Mouse (Mus musculus) cerebellum, adult 11 months (tissue): ENCODE measurements around the gene Dnmt3a.

ENCODE experiments used
- DNase-seq: peaks from one replicate; pipeline ENCODE4 v3.0.0; 2022

The Dnmt3a gene

DNA sequence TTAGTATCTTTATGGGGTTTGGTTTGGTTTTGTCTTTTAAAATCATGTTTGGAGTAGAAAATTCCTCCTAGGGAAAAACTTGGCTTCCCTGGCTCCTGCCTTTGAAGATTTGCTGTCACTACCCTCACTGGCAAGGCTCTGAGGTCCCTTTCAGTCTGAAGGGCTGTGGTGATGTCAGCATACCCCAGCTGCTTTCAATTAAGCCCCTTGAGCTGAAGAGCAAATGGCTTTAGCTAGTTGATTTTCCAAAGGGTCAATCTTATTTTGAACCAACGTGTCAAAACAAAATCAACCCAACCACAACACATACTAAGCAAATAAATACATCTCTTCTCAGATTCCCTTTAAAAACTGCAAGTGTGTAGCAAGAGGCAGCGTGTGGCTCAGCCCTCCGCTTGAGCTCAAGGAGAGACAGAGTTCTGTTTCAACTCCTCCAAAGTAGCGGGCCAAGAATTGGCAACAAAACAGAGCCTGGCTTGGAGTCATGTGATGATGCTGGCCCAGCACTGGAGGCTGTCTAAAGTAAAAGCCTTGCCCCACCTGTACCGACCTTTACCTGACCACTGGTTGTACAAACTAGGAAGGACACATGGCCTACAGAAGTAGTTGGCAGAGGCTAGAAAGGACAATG is 17.3 kb upstream of the Dnmt3a start:
- DNase-seq: no peak

- no peak for DNase-seq
Measured at GRCm38 (mm10) chr12:3789626-3790185, 16.1 kb upstream of the Dnmt3a start.

DNA sequence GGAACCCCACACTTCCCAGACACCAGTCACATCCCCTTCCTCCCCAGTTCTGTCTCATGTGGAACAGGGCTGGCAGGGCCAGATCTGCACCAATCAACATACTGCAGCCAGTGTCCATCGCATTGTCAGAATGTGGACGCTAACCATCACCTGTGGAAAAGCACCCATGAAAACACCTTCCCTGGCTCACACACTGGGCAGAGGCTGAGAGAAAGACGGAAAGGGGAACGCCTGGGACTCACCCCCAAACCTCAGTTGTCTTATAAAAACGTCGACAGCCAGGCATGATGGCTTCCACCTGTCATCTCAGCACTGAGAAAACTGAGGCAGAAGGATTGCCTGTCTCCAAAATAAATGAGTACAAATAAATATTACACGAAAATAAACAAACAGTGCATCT is 14.6 kb upstream of the Dnmt3a start:
- DNase-seq: no peak

DNA sequence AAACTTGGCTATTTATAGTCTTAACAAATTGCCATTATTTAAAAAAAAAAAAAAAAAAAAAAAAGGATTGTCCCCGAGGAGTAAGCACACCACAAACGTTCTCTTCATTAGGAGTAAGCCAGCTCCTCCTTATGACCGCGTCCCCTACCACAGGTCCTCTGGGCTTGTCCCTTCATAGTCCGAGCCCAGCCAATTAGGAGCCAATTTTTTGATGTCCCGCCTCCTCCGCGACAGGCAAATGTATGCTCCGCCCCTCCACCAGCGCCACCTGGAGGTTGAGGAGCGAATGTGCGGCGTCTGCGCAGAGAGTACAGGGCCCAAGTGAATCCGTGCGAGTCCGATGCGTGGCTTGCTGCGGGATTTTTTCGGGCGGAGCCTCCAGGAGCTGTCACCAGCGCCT is 14.1 kb upstream of the Dnmt3a start:
- peak; percentile 97 for DNase-seq

DNA sequence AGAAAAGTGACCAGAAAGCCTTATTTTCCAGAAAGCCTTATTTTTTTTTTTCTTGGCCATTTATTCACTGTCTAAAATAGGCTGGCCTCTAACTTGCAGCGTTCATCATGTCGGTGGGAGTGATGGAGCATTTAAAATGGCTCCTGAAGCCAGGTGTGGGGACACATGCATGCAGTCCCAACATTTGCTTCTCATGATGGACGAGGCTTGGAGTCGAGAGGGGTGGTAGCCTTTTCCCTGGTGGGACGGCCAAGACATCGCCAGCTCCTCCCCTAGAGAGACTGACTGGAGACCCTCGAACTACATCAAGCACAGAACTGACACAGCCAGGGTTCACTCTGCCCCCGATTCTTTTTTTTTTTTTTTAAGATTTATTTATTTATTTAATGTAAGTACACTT is 13.6 kb upstream of the Dnmt3a start:
- DNase-seq: no peak

- DNase-seq: no peak
Measured at GRCm38 (mm10) chr12:3795569-3795968, 10.2 kb upstream of the Dnmt3a start.

DNA sequence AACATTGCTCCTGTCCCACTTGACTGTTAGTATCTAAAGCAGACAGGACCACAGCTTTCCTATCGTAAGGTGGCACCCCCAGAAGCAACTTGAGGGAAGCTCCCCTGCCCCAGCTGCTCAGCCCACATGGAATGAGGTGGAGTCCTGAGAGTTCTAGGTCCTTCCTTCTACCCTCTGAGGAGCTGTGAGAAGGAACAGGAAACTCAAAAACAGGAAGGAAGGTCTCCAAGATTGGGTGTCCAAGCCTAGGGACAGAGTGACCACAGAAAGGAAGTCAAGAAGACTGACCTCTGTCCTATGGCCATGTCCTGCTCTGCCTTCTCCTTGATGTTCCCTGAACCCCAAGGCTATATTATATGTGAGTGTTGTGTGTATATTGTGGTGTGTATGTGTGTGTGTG is 6.3 kb upstream of the Dnmt3a start:
- DNase-seq: no peak

DNA sequence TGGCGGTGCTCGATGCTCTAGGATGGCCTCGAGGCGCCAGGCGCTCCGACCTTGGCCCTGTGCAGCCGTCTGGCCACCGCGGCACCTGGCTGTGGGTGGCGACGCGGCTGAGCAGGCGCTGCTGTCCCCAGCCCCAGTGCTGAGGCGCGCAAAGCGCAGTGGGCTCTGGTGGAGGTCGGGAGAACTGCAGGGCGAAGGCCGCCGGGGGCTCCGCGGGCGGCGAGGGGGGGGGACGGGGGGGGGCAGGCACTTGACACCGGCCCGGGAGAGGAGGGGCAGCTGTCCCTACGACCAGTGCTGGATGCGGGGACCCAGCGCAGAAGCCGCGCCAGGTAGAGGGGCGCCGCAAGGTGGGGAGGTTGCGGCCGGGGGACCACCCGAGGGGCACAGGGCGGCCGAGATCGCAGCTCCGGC is 471 bp downstream of the Dnmt3a start:
- DNase-seq: peak; percentile 75

DNA sequence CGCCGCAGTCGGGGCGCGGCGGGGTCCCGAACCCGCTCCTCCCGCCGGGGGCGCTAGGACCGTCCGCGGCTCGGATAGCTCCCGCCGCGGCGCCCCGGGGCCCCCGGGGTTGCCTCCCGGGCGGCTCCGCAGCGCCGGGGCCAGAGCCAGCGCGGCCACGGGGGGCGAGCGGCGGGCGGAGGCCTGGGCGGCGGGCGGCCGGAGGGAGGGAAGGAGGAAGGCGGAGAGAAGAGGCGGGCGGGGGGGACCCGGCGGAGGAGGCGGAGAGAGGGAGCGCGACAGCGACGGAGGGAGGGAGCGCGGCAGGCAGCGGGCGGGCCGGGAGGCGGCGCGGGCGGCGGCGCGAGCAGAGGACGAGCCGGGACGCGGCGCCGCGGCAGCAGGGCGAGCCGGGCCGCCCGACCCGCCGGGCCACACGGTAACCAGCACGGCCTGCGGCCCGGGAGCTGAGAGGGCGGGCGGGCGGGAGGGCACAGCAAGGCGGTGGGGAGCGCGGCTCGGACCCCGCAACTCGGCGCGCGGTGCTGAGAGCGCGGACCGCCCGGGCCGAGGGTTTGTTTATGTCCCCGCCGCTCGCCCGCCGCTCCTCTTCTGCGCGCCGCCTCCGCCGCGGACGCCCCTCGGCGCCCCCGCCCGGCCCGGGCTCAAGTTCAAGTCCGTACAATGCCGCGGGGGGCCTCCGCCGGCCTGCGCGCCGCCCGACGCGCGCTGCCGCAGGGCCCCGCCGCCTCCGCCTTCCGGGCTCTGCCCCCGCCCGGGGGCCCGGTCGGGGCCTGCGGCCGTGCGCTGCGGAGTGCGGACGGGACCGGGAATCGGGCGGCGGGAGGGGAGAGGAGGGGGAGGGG is 1.1 kb downstream of the Dnmt3a start:
- peak; percentile 80 for DNase-seq

- DNase-seq: peak; percentile 69
Measured at GRCm38 (mm10) chr12:3807548-3808395, 2.0 kb downstream of the Dnmt3a start.

- no peak for DNase-seq
Measured at GRCm38 (mm10) chr12:3808396-3808981, 2.7 kb downstream of the Dnmt3a start.

DNA sequence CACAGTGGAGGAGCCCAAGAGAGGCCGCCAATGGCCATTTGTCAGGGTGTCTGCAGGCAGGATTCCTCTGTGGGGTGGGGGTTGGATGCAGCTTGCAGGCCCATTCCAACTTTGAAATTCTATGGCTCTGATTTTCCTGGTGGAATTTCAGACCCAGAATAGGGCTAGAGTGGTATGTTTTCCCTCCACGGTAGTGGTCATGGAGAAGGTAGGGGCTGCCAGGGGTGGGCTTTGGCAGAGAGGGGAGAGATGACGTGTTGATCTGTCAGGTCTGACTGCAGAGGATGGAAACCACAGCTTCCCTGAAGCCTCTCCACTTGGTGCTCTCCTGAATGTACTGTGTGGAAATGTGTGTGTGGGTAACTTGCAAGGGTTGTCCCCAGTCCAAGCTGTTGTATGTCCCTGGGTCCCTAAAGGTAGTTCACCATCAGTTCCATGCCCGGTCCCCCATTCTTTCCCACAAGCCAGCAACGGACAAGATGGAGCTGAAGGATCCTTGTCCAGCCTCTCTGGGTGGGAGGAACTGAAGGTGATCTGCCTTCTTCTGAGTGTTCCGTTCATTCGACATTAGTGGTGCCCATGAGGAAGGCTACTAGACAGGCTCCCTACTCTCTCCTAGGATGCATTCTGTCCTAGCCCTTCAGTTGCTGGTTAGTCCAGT is 3.8 kb downstream of the Dnmt3a start:
- DNase-seq: no peak

- DNase-seq: no peak
Measured at GRCm38 (mm10) chr12:3810455-3810854, 4.6 kb downstream of the Dnmt3a start.

DNA sequence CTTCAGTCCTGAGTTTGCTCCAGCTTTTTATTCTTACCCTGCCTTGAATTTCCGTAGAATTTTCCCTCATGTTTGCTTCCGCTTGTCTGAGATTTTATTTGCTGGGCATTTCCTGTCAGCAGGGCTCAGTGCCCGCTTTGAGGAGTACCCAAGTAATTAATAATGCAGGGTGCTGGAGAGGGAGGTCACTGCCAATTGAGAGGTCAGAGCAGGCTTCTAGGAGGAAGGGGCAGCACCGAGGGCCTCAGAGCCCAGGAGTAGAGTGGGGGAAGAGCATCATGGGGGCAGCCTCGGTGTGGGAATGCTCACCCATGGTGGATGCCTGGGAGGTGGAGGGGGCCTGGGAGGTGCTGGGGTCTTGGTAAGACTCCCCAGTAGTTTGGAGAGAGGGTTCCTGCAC is 5.8 kb downstream of the Dnmt3a start:
- DNase-seq: no peak

DNA sequence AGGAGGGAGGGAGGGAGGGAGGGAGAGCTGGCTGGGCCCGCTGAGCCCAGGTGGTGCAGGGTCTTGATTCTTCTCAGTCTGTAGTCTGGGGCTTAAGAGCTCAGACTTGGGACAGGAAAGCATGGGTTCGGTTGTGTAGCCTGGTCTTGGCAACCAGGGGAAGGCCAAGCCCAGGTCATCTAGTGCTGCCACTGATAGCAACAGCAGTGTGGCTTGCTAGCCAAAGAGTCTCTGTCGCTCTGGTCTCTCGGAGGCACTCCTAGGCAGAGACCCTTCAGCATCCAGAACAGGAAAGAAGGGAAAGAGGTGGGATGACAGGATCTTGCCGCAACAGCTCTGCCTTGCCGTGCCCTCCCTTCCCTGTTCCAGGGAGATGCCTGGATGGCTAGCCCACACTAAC is 6.4 kb downstream of the Dnmt3a start:
- no peak for DNase-seq

DNA sequence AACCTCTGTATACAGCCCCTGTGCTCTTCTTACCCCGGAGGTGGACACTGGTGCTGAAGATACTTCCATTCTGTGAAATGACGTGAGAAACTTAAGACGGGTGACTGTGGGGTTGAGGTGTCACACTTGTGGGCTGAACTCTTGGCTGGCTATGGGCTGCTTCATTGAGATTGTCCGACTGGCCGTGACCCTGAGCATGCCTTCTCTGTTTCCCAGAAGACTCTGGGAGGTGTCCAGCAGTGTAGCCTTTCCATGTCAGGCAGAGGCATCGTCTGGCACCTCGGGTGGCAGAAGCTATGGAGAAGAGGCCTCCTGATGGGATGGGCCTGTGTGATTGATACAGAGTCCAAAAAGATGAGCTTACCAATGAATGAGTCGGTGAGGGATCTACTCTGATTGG is 7.3 kb downstream of the Dnmt3a start:
- no peak for DNase-seq

GRCm38 (mm10) chr12:3815386-3815785 is 9.6 kb downstream of the Dnmt3a start:
- DNase-seq: no peak

DNA sequence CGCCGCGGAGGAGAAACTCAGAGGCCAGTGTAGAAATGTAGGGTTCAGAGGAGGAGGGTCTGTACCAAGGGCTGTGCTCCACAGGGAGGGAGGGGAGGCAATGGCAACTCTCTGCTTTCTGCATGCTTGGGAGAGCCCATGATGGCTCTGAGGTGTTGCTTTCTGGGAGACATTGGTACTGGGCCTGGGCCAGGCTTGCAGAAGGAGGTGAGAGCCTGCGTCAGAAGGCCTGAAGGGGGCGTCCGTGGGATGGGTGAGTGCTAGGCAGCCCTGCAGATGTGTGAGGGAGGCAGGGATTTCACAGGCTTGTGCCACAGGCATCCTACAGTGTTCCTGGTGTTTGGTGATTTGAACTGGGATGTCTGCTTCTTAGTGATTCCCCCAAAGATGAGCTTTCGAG is 11.2 kb downstream of the Dnmt3a start:
- DNase-seq: no peak

GRCm38 (mm10) chr12:3817566-3817965 is 11.8 kb downstream of the Dnmt3a start:
- no peak for DNase-seq

DNA sequence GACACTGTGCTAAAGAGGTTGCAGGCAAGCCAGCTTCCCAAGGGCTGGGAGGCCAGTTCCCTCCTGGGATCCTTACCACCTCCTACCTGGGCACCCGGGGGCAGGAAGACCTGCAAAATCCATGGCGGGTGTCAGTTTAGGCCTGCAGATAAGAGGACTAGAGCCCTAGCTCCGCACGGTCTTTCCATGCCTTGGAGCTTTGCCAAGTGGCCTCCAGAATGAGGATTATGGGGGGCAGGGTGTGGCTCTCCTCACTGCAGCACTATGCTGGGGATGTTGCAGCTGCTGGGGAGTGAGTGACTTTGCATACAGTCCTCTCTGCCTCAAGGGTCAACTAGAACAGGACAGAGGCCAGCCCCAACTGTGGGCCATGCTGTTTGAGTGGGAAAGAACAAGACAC is 14.1 kb downstream of the Dnmt3a start:
- no peak for DNase-seq

GRCm38 (mm10) chr12:3823408-3823807 is 17.6 kb downstream of the Dnmt3a start:
- DNase-seq: no peak
